Comparison of ENCODE assay signal across 8 mouse cellular contexts in genomic region chr2:155276195-155276594, GRCm38 (mm10). TPM values are rescaled to one million over a fixed set of nuclear protein-coding genes. Genes with fewer than 3 reads are reported as not detected.
DNase-seq lines count a peak whose midpoint lies in the region; ATAC-seq and TF ChIP-seq lines count a peak whose summit lies in the region.

TSS of gene Map1lc3a (plus strand) at chr2:155276297.

- peak; percentile 93 for ATAC-seq in kidney, embryonic 15.5 days (replicated peaks; ENCODE audit: low FRiP score)
- peak; percentile 89 for ATAC-seq in monocyte, adult 5-6 weeks (replicated peaks; ENCODE audit: insufficient number of reproducible peaks, low FRiP score, low TSS enrichment, poor library complexity, severe bottlenecking)

- under 1% methylated on average over 47 of the region's 47 CpGs for WGBS in heart, embryonic 10.5 days
- under 1% methylated on average over 47 of the region's 47 CpGs for WGBS in kidney, embryonic 15.5 days

- H3K9me3 ChIP-seq in heart, embryonic 10.5 days: no peaks in the 10 kb centered on the region
- no peaks in the 10 kb centered on the region for H3K9me3 ChIP-seq in kidney, embryonic 15.5 days (replicated peaks)

- TF ChIP-seq POLR2A in bone marrow macrophage, adult 2 months (IDR thresholded peaks at IDR 0.05; ENCODE audit: borderline replicate concordance, low read depth, low read length): no peak
- TF ChIP-seq POLR2A in embryonic fibroblast, embryonic 13.5 days (IDR thresholded peaks at IDR 0.05; ENCODE audit: low read depth, low read length): no peak; the same call in none of the 2 replicates

- H3K27ac ChIP-seq in bone marrow macrophage, adult 2 months (ENCODE audit: insufficient read depth, low read depth, low read length): peak within 1 kb of the TSS; percentile 11; the same call in 1 of the 2 replicates
- H3K27ac ChIP-seq in embryonic fibroblast, embryonic 13.5 days (ENCODE audit: insufficient read depth, low read length): peak within 1 kb of the TSS; percentile 50
- H3K27ac ChIP-seq in heart, embryonic 10.5 days: peak within 1 kb of the TSS; percentile 96
- peak within 1 kb of the TSS; percentile 88 for H3K27ac ChIP-seq in kidney, embryonic 15.5 days

- H3K4me1 ChIP-seq in bone marrow macrophage, adult 2 months (ENCODE audit: control insufficient read depth, insufficient read depth, low read length): peaks cover 6% of the 10 kb centered on the region; the same call in 1 of the 2 replicates
- H3K4me1 ChIP-seq in embryonic fibroblast, embryonic 13.5 days (ENCODE audit: control insufficient read depth, insufficient read depth, low read length): no peaks in the 10 kb centered on the region
- H3K4me1 ChIP-seq in heart, embryonic 10.5 days: peaks cover 16% of the 10 kb centered on the region
- peaks cover 13% of the 10 kb centered on the region for H3K4me1 ChIP-seq in kidney, embryonic 15.5 days

- peak within 1 kb of the TSS; percentile 94 for H3K9ac ChIP-seq in kidney, embryonic 15.5 days

- peaks cover 26% of the 10 kb centered on the region for H3K36me3 ChIP-seq in heart, embryonic 10.5 days
- peaks cover 16% of the 10 kb centered on the region for H3K36me3 ChIP-seq in kidney, embryonic 15.5 days

- TF ChIP-seq CTCF in bone marrow macrophage, adult 2 months (IDR thresholded peaks at IDR 0.05; ENCODE audit: low read depth, low read length): no peak
- TF ChIP-seq CTCF in embryonic fibroblast, embryonic 13.5 days (IDR thresholded peaks at IDR 0.05; ENCODE audit: borderline replicate concordance, insufficient read depth, low read length): no peak

- peak within 1 kb of the TSS; percentile 85 for H3K4me2 ChIP-seq in kidney, embryonic 15.5 days

- H3K4me3 ChIP-seq in bone marrow macrophage, adult 2 months (ENCODE audit: insufficient read depth, low read length): peak within 1 kb of the TSS; percentile 93
- peak within 1 kb of the TSS; percentile 66 for H3K4me3 ChIP-seq in embryonic fibroblast, embryonic 13.5 days (ENCODE audit: insufficient read depth, low read length)
- peak within 1 kb of the TSS; percentile 91 for H3K4me3 ChIP-seq in heart, embryonic 10.5 days
- H3K4me3 ChIP-seq in kidney, embryonic 15.5 days (replicated peaks): peak within 1 kb of the TSS; percentile 98

- H3K27me3 ChIP-seq in heart, embryonic 10.5 days (ENCODE audit: insufficient read depth, poor library complexity, severe bottlenecking): no peaks in the 10 kb centered on the region
- H3K27me3 ChIP-seq in kidney, embryonic 15.5 days: no peaks in the 10 kb centered on the region

- DNase-seq in A20 (ENCODE audit: low read depth, low spot score) (peak; percentile 88), liver (peak; percentile 93)
- DNase-seq in heart, embryonic 10.5 days (ENCODE audit: low spot score): peak; percentile 96
- peak; percentile 91 to 95 for DNase-seq in spleen, postnatal 4 days (ENCODE audit: low spot score in 2 of 2)

RNA-seq across cellular contexts. Expression of gene Map1lc3a, which starts in this region (rescaled TPM):
- polyA plus RNA-seq in bone marrow macrophage, adult 2 months (2012; ENCODE audit: insufficient read depth, insufficient read length, missing spikeins): 39.6 and 39.8 TPM in 2 replicates
- polyA plus RNA-seq in embryonic fibroblast, embryonic 13.5 days (2011; ENCODE audit: insufficient read length, low read depth, missing spikeins): 134 and 137 TPM in 2 replicates
- 140 and 172 TPM in 2 replicates for polyA plus RNA-seq in heart, embryonic 10.5 days (2016; fragmentation: Nextera tagmentation; extraction: Ambion mirVana)
- 136 and 154 TPM in 2 replicates for polyA plus RNA-seq in kidney, embryonic 15.5 days (2015; fragmentation: Nextera tagmentation; extraction: Ambion mirVana)
- total RNA-seq in monocyte, adult 5-6 weeks (2017): 3.6 to 16.5 TPM (median 4.6 TPM) in 3 replicates

Comparison
In these comparisons a context has a peak if more than half of its experiments do, and no peak if none do; other contexts are left out.
1. Peak in every context shown above with its lines: DNase-seq, ATAC-seq, H3K4me3 ChIP-seq and H3K27ac ChIP-seq.
2. H3K27ac ChIP-seq: peak in every context shown above with its lines; median percentile 96 in heart, embryonic 10.5 days; 88 in kidney, embryonic 15.5 days; 50 in embryonic fibroblast, embryonic 13.5 days; 11 in bone marrow macrophage, adult 2 months.